Mouse (Mus musculus) erythroblast, embryonic 14.5 days (primary cell): ENCODE measurements around the gene Myo5c.

ENCODE experiments used
- GATA1 ChIP-seq: IDR thresholded peaks from 2 replicates; pipeline ENCODE4 v1.6.1; 2012; ENCODE audit warnings: low read length, inconsistent platforms, mixed read lengths
- TAL1 ChIP-seq: IDR thresholded peaks from 3 replicates; pipeline ENCODE4 v1.6.1; 2012; ENCODE audit warnings: low read length, inconsistent platforms, mixed read lengths

- TF ChIP-seq GATA1 (no peak), TAL1 (no peak)
Observed at GRCm38 (mm10) chr9:75299342-75299741, 67.5 kb downstream of the Myo5c start.
